Mouse (Mus musculus) liver, adult 2 months (tissue): ENCODE measurements around the gene Fbxl5. TPM values are rescaled to one million over a fixed set of nuclear protein-coding genes. Genes with fewer than 3 reads are reported as not detected.

Source experiments
- DNase-seq: peaks from one replicate; pipeline ENCODE4 v3.0.0-alpha.2; 2011; ENCODE audit warnings: low read depth, low spot score; ENCODE audit errors: extremely low read depth
- H3K27ac ChIP-seq: fragments of 200-500 bp; replicated peaks from 2 replicates; pipeline ENCODE4 v1.5.1; 2012; ENCODE audit warnings: low read depth, mild to moderate bottlenecking, control low read depth, inconsistent platforms, low read length; ENCODE audit not compliant: insufficient read depth
- H3K27me3 ChIP-seq: fragments of 200-500 bp; 2 replicates; pipeline ENCODE4 v1.6.1; 2012; ENCODE audit warnings: mild to moderate bottlenecking, moderate library complexity, low read length, inconsistent platforms; ENCODE audit not compliant: control insufficient read depth, insufficient read depth
- H3K36me3 ChIP-seq: fragments of 200-500 bp; 2 replicates; pipeline ENCODE4 v1.6.1; 2012; ENCODE audit warnings: low read length, inconsistent platforms; ENCODE audit not compliant: control insufficient read depth, insufficient read depth
- H3K4me1 ChIP-seq: fragments of 200-500 bp; 2 replicates; pipeline ENCODE4 v1.6.1; 2011; ENCODE audit warnings: low read length; ENCODE audit not compliant: control insufficient read depth, insufficient read depth
- H3K4me3 ChIP-seq: fragments of 200-500 bp; 2 replicates; pipeline ENCODE4 v1.5.1; 2011; ENCODE audit warnings: low read depth, mild to moderate bottlenecking, control low read depth, low read length, moderate library complexity; ENCODE audit not compliant: insufficient read depth
- H3K79me2 ChIP-seq: fragments of 200-500 bp; 2 replicates; pipeline ENCODE4 v1.6.1; 2012; ENCODE audit warnings: inconsistent platforms, mild to moderate bottlenecking, low read length, moderate library complexity; ENCODE audit not compliant: control insufficient read depth, insufficient read depth
- H3K9ac ChIP-seq: fragments of 200-500 bp; 2 replicates; pipeline ENCODE4 v1.6.1; 2012; ENCODE audit warnings: low read depth, mild to moderate bottlenecking, control low read depth, inconsistent platforms, low read length
- CTCF ChIP-seq: fragments of 200-500 bp; IDR thresholded peaks from 2 replicates; pipeline ENCODE4 v1.5.1; 2011; ENCODE audit warnings: low read depth, low read length, control low read depth
- POLR2A ChIP-seq: fragments of 200-500 bp; IDR thresholded peaks from 2 replicates; pipeline ENCODE4 v1.6.1; 2011; ENCODE audit warnings: low read length, control low read depth; ENCODE audit not compliant: insufficient read depth; ENCODE audit errors: extremely low read depth
- WGBS: fragments of 180-500 bp; shearing (Covaris S2); methylation state at CpG from one replicate; pipeline ENCODE4 v1.1.7; 2018; 5-methylcytosine and 5-hydroxymethylcytosine counted together
- polyA plus RNA-seq: library from polyadenylated mRNA; depleted of rRNA; stranded (reverse); fragments of >200 nt; gene quantifications from 2 replicates; pipeline ENCODE4 v1.2.3, GENCODE M21; 2012
- total RNA-seq: library from RNA; depleted of rRNA; stranded (reverse); fragments of >200 nt; gene quantifications from 2 replicates; pipeline ENCODE4 v1.2.3, GENCODE M21; 2014

The Fbxl5 gene
- total and polyA plus RNA-seq, 2 experiments: 17.4 to 41.8 TPM

DNA sequence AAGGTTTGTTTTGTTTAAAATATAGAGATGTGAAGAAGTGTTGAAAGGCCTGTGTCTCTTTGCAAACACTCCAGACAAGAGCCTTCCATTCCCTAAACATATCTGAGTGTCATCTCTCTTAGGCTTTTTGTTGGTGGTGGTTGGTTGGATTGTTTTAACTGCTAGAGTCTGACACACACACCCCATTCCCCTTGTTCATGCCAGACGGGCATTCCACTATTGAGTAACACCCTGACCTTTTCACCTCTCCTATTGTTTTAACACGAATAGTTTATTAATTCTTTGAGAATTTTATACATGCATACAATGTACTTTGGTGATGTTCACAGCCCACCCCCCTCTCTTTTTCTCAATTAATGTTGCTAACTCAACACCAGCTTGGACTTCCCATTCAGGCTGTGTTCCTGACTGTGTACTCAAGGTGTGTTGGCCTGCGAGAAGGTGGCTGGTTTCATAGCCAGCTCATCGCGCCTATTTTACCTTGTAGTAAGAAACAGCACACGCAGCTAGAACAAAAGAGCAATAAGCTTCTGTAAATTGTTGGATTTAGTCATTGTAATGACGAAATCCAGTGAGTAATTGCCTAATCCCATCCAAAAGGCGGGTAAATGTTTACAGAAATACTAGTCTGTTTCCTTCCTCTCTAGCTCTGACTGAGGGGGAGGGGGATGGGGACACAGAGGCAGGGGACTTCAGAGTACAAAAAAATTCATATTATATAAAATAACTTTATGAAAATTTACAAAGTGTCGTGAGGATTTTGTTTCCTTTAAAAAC, 33.3 kb downstream of the Fbxl5 start:
- H3K9ac ChIP-seq: no peak overlapping the region
- peaks cover 8% of the 10 kb centered on the region; the same call in 1 of the 2 replicates for H3K27me3 ChIP-seq
- H3K36me3 ChIP-seq: no peaks in the 10 kb centered on the region
- H3K27ac ChIP-seq: no peak overlapping the region
- WGBS: 20% methylated on average over 9 of the region's 9 CpGs
- H3K79me2 ChIP-seq: no peaks in the 10 kb centered on the region
- no peak overlapping the region for H3K4me3 ChIP-seq
- peak; percentile 85 for DNase-seq
- TF ChIP-seq CTCF: no peak
- no peak for TF ChIP-seq POLR2A
- peaks cover 5% of the 10 kb centered on the region for H3K4me1 ChIP-seq

DNA sequence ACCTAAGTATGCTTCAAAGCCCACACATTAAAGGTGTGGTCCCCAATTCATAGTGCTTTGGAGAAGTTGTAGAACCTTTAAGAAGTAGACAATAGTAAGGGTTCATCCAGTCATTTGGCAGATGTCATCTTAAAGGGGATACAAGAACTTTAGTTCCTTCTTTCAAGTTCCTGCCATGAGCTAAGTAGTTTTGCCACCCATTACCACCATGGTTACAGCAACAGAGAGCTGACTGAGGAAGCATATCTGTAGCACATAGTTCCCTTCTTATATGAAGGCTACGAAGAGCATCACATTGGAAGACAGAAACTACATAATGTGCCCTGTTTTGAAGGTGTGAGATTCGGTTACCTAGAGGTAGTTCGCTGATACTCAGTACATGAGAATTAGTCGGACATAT, 34.8 kb downstream of the Fbxl5 start:
- no peak for TF ChIP-seq CTCF
- no peak for TF ChIP-seq POLR2A
- H3K27ac ChIP-seq: no peak overlapping the region
- H3K4me3 ChIP-seq: no peak overlapping the region
- DNase-seq: peak; percentile 28
- H3K9ac ChIP-seq: no peak overlapping the region
- WGBS: 96% methylated on average over 4 of the region's 4 CpGs
- no peaks in the 10 kb centered on the region for H3K79me2 ChIP-seq
- peaks cover 4% of the 10 kb centered on the region; the same call in 1 of the 2 replicates for H3K27me3 ChIP-seq
- peaks cover 5% of the 10 kb centered on the region for H3K4me1 ChIP-seq
- H3K36me3 ChIP-seq: no peaks in the 10 kb centered on the region

DNA sequence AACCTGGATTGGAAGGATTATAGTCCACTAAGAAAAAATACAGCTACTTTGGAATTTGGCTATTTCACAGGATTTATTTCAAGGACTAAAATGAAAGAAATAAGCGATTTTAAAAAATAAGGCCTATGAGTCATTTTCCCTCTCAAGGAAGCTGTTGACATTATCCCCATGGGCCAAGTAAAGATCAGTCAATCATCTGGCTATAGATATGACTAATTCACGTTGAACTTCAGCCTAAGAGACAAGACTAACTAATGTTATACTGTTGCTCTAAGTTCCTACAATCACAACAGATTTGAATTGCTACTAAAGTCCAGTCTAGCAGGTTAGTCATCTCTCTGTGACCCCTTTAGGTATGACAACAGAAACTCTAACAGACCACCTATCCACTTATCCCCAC, 37.4 kb downstream of the Fbxl5 start:
- 83% methylated on average over 2 of the region's 2 CpGs for WGBS
- no peak overlapping the region for H3K27ac ChIP-seq
- no peaks in the 10 kb centered on the region for H3K36me3 ChIP-seq
- peaks cover 3% of the 10 kb centered on the region; the same call in 1 of the 2 replicates for H3K79me2 ChIP-seq
- H3K4me1 ChIP-seq: peaks cover 7% of the 10 kb centered on the region
- no peak overlapping the region for H3K4me3 ChIP-seq
- DNase-seq: no peak
- no peak overlapping the region for H3K9ac ChIP-seq
- TF ChIP-seq POLR2A: no peak
- TF ChIP-seq CTCF: no peak
- no peaks in the 10 kb centered on the region for H3K27me3 ChIP-seq

DNA sequence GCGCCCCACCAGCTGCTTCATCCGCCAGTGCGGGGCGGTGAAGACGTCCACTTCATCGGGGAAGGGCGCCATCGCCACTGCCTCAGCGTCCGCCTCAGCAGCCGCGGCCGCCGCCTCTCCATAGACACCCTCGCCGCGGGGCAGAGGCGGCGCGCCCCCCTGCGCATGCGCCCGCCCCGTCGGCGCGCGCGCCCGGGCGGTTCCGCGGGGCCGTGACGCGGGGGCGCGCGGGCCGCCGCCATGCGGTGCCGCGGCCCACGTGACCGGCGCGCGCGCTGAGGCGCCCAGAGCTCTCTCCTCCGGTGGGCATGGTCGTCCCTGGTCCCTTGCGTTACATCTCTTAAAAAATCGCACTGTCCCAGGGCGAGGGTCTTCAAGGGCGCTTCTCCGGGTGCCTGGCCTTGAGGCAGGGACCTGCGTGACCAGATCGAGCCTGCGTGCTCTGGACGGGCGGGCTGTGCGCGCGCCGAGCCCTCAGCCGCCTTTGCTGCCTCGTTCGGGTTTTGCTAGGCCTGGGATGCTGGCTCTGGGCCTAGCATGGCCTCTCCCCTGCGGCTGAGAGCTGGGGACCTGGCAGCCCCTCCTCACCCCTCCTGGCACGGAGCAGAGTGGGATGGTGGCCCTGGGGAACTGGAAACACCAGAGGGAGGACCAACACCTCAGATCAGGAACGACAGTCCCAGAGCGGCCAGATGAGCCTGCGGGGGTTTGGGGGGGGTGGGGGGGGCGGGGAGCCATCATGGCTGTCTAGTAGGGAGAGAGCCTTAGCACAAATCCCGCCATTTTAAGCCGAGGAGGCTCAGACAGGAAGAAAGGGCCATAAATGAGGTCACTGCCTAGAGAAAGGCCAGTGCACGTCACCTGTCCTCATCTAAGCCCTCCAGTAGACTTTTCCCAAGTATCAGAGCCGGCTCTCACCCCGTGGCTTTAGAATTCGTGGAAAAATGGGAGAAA, 39.2 kb downstream of the Fbxl5 start:
- peak overlapping the region; percentile 68 for H3K4me3 ChIP-seq
- peaks cover 4% of the 10 kb centered on the region for H3K4me1 ChIP-seq
- DNase-seq: peak; percentile 37
- no peaks in the 10 kb centered on the region for H3K27me3 ChIP-seq
- peak overlapping the region; percentile 98 for H3K9ac ChIP-seq
- TF ChIP-seq CTCF (no peak), POLR2A (0 out of 2 replicates have a peak, but pooled peaks have one; percentile 39)
- no peaks in the 10 kb centered on the region for H3K36me3 ChIP-seq
- H3K79me2 ChIP-seq: peaks cover 6% of the 10 kb centered on the region; the same call in 1 of the 2 replicates
- WGBS: 4% methylated on average over 81 of the region's 82 CpGs
- H3K27ac ChIP-seq: peak overlapping the region; percentile 55

DNA sequence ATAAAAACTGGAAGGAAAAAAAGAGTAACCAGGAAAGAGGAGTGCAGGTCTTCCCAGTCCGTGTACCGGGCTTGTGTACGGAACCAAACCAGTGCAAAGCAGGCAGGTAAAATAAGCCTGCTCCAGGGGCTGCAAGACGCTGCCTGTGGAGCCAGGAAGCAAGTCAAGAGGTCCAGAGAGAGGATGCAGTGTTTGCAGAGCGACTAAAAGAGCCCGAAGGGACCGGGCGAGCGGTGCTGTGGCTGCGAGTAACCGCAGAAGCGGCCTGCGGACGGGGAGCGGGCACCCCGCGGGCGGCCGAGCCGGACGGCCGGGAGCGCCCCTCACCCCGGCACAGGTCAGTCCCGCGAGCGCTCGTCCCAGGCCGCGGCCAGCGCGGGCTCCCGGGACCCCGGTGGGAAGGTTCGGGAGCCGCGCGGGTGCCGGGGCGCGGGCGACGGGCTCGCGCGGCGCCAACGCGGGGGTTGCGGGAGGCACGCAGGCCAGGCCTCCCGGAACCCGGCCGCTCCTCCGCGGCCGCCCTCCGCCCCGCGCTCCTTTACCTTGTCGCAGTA, 39.9 kb downstream of the Fbxl5 start:
- H3K9ac ChIP-seq: peak overlapping the region; percentile 98
- no peak for TF ChIP-seq CTCF
- no peak for TF ChIP-seq POLR2A
- under 1% methylated on average over 55 of the region's 61 CpGs for WGBS
- peaks cover 4% of the 10 kb centered on the region for H3K4me1 ChIP-seq
- H3K4me3 ChIP-seq: peak overlapping the region; percentile 68
- H3K36me3 ChIP-seq: no peaks in the 10 kb centered on the region
- DNase-seq: peak; percentile 17
- peaks cover 6% of the 10 kb centered on the region; the same call in 1 of the 2 replicates for H3K79me2 ChIP-seq
- H3K27ac ChIP-seq: peak overlapping the region; percentile 52
- H3K27me3 ChIP-seq: no peaks in the 10 kb centered on the region
